Mouse (Mus musculus): Measurements from ENCODE around the gene Fetub. TPM values are rescaled to one million over a fixed set of nuclear protein-coding genes. Genes with fewer than 3 reads are reported as not detected.

Gene Fetub
- total and polyA plus RNA-seq, 3 experiments, result 0.66 to 5.1 (median 2.1) TPM

DNA sequence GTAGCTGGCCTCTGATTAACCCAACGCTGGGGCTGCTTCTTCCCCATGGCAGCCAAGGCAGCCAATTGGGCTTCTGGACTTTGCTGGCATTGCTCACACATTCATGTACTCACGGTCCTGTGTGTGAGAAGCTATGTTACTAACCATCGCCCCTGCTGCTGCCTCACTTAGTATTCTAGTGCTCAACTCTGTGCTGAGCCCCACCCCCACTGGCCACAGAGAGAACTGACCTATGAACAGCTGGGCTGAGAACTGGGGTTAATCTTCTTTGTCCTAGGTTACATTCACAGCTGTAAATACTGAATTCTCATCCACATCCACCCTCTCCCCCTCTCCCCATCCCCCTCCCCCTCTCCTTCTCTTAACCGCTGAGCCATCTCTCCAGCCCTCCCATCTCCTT is 29.3 kb upstream of the Fetub start:
- Histone ChIP-seq H3K27me3 (ENCODE audit: insufficient read depth, low read length) (peaks cover 13% of the 10 kb centered on the region), H3K9me3 (replicated peaks) (no peaks in the 10 kb centered on the region), H3K4me3 (ENCODE audit: low read depth, low read length) (no peak overlapping the region), H3K4me1 (ENCODE audit: insufficient read depth, low read depth, low read length) (no peaks in the 10 kb centered on the region), H3K36me3 (replicated peaks) (no peaks in the 10 kb centered on the region)
- DNase-seq (ENCODE audit: low spot score) (no peak), ATAC-seq (ENCODE audit: extremely low read depth, insufficient number of reproducible peaks, low FRiP score, poor library complexity, severe bottlenecking) (no peak)
- TF ChIP-seq TAL1 (conservative IDR thresholded peaks at IDR 0.05; ENCODE audit: low read depth, low read length) (no peak), GATA2 (IDR thresholded peaks at IDR 0.05; ENCODE audit: borderline replicate concordance, low read depth, low read length) (no peak), CTCF (IDR thresholded peaks at IDR 0.05; ENCODE audit: low read depth, low read length) (no peak)

- no peak overlapping the region for H3K4me3 ChIP-seq (ENCODE audit: low read depth, low read length)
- no peaks in the 10 kb centered on the region for H3K36me3 ChIP-seq (replicated peaks)
- H3K9me3 ChIP-seq (replicated peaks), result no peaks in the 10 kb centered on the region
- H3K4me1 ChIP-seq (ENCODE audit: insufficient read depth, low read depth, low read length), result no peaks in the 10 kb centered on the region
- ATAC-seq (ENCODE audit: extremely low read depth, insufficient number of reproducible peaks, low FRiP score, poor library complexity, severe bottlenecking) (no peak), DNase-seq (ENCODE audit: low spot score) (no peak)
- H3K27me3 ChIP-seq (ENCODE audit: insufficient read depth, low read length), result peaks cover 13% of the 10 kb centered on the region
- TF ChIP-seq GATA2 (IDR thresholded peaks at IDR 0.05; ENCODE audit: borderline replicate concordance, low read depth, low read length) (no peak), CTCF (IDR thresholded peaks at IDR 0.05; ENCODE audit: low read depth, low read length) (no peak), POLR2AphosphoS5 (IDR thresholded peaks at IDR 0.05; ENCODE audit: insufficient replicate concordance, low read depth, low read length) (no peak), GATA1 (IDR thresholded peaks at IDR 0.05; ENCODE audit: borderline replicate concordance, low read length) (no peak), TAL1 (conservative IDR thresholded peaks at IDR 0.05; ENCODE audit: low read depth, low read length) (no peak)
Observed at GRCm38 (mm10) chr16:22889716-22890115, 28.4 kb upstream of the Fetub start.

GRCm38 (mm10) chr16:22890683-22891510 is 27.2 kb upstream of the Fetub start, which contains the start of gene Ahsg:
Ahsg (plus strand) TSS chr16:22891277.
- no peak for TF ChIP-seq GATA1 (IDR thresholded peaks at IDR 0.05; ENCODE audit: borderline replicate concordance, low read length)
- TF ChIP-seq TAL1 (conservative IDR thresholded peaks at IDR 0.05; ENCODE audit: low read depth, low read length), result no peak
- no peak for TF ChIP-seq CTCF (IDR thresholded peaks at IDR 0.05; ENCODE audit: low read depth, low read length)
- TF ChIP-seq GATA2 (IDR thresholded peaks at IDR 0.05; ENCODE audit: borderline replicate concordance, low read depth, low read length), result no peak
- no peak for TF ChIP-seq POLR2AphosphoS5 (IDR thresholded peaks at IDR 0.05; ENCODE audit: insufficient replicate concordance, low read depth, low read length)
- DNase-seq (ENCODE audit: low spot score), result no peak
- no peaks in the 10 kb centered on the region for H3K36me3 ChIP-seq (replicated peaks)
- no peaks in the 10 kb centered on the region for H3K4me1 ChIP-seq (ENCODE audit: insufficient read depth, low read depth, low read length)
- ATAC-seq (ENCODE audit: extremely low read depth, insufficient number of reproducible peaks, low FRiP score, poor library complexity, severe bottlenecking), result no peak
- no peak within 1 kb of the TSS for H3K4me3 ChIP-seq (ENCODE audit: low read depth, low read length)
- peaks cover 16% of the 10 kb centered on the region for H3K27me3 ChIP-seq (ENCODE audit: insufficient read depth, low read length)
- H3K9me3 ChIP-seq (replicated peaks), result no peaks in the 10 kb centered on the region

GRCm38 (mm10) chr16:22891733-22892154 is 26.4 kb upstream of the Fetub start:
- no peak overlapping the region for H3K4me3 ChIP-seq (ENCODE audit: low read depth, low read length)
- peaks cover 13% of the 10 kb centered on the region for H3K27me3 ChIP-seq (ENCODE audit: insufficient read depth, low read length)
- H3K4me1 ChIP-seq (ENCODE audit: insufficient read depth, low read depth, low read length), result no peaks in the 10 kb centered on the region
- DNase-seq (ENCODE audit: low spot score), result no peak
- no peaks in the 10 kb centered on the region for H3K36me3 ChIP-seq (replicated peaks)
- TF ChIP-seq GATA2 (IDR thresholded peaks at IDR 0.05; ENCODE audit: borderline replicate concordance, low read depth, low read length) (no peak), CTCF (IDR thresholded peaks at IDR 0.05; ENCODE audit: low read depth, low read length) (no peak), GATA1 (IDR thresholded peaks at IDR 0.05; ENCODE audit: borderline replicate concordance, low read length) (no peak), POLR2AphosphoS5 (IDR thresholded peaks at IDR 0.05; ENCODE audit: insufficient replicate concordance, low read depth, low read length) (no peak), TAL1 (conservative IDR thresholded peaks at IDR 0.05; ENCODE audit: low read depth, low read length) (no peak)
- ATAC-seq (ENCODE audit: extremely low read depth, insufficient number of reproducible peaks, low FRiP score, poor library complexity, severe bottlenecking), result no peak
- no peaks in the 10 kb centered on the region for H3K9me3 ChIP-seq (replicated peaks)

GRCm38 (mm10) chr16:22894095-22894494 is 24.0 kb upstream of the Fetub start:
- ATAC-seq (ENCODE audit: extremely low read depth, insufficient number of reproducible peaks, low FRiP score, poor library complexity, severe bottlenecking) (no peak), DNase-seq (ENCODE audit: low spot score) (no peak)
- no peak overlapping the region for H3K4me3 ChIP-seq (ENCODE audit: low read depth, low read length)
- peaks cover 14% of the 10 kb centered on the region for H3K27me3 ChIP-seq (ENCODE audit: insufficient read depth, low read length)
- no peak for TF ChIP-seq GATA2 (IDR thresholded peaks at IDR 0.05; ENCODE audit: borderline replicate concordance, low read depth, low read length)
- TF ChIP-seq GATA1 (IDR thresholded peaks at IDR 0.05; ENCODE audit: borderline replicate concordance, low read length), result no peak
- TF ChIP-seq CTCF (IDR thresholded peaks at IDR 0.05; ENCODE audit: low read depth, low read length), result no peak
- TF ChIP-seq TAL1 (conservative IDR thresholded peaks at IDR 0.05; ENCODE audit: low read depth, low read length), result no peak
- no peak for TF ChIP-seq POLR2AphosphoS5 (IDR thresholded peaks at IDR 0.05; ENCODE audit: insufficient replicate concordance, low read depth, low read length)
- no peaks in the 10 kb centered on the region for H3K36me3 ChIP-seq (replicated peaks)
- H3K4me1 ChIP-seq (ENCODE audit: insufficient read depth, low read depth, low read length), result no peaks in the 10 kb centered on the region
- no peaks in the 10 kb centered on the region for H3K9me3 ChIP-seq (replicated peaks)

DNA sequence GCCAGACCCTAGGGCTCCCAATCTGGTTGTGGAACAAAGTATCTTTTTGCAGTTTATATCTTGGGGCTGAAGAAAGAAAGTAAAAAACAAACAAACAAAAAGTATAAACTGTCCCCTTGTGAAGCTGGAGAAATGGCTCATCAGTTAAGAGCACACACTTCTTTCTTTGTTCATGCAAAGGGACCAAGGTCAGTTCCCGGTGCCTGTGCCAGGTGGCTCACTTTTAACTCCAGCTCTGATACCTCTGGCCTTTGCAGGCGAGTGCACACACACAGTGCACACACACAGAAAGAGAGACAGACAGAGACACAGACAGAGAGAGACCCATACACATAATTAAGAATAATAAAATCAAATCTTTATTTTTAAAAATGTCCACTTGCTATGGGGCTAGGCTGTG is 21.5 kb upstream of the Fetub start:
- DNase-seq (ENCODE audit: low spot score) (no peak), ATAC-seq (ENCODE audit: extremely low read depth, insufficient number of reproducible peaks, low FRiP score, poor library complexity, severe bottlenecking) (no peak)
- TF ChIP-seq CTCF (IDR thresholded peaks at IDR 0.05; ENCODE audit: low read depth, low read length) (no peak), GATA1 (IDR thresholded peaks at IDR 0.05; ENCODE audit: borderline replicate concordance, low read length) (no peak)
- Histone ChIP-seq H3K27me3 (ENCODE audit: insufficient read depth, low read length) (peaks cover 10% of the 10 kb centered on the region), H3K4me3 (ENCODE audit: low read depth, low read length) (no peak overlapping the region), H3K9me3 (replicated peaks) (no peaks in the 10 kb centered on the region), H3K4me1 (ENCODE audit: insufficient read depth, low read depth, low read length) (no peaks in the 10 kb centered on the region), H3K36me3 (replicated peaks) (no peaks in the 10 kb centered on the region)
